Mouse (Mus musculus) intestine, postnatal 0 days (tissue): ENCODE results near the gene Kntc1. TPM values are rescaled to one million over a fixed set of nuclear protein-coding genes. Genes with fewer than 3 reads are reported as not detected.
"Not testable (repeated sequence)": the region's sequence is repeated elsewhere in the genome, so short reads cannot be mapped to it uniquely, and the experiment has no call there.

Experiments used
- ATAC-seq: fragments of 200-750 bp; cut with Nextera tagmentation; 2 replicates; pipeline ENCODE4 v1.8.0; 2017; ENCODE audit warnings: mild to moderate bottlenecking, moderate TSS enrichment, moderate library complexity
- H3K27ac ChIP-seq: fragments of 300-500 bp; sonication (generic); 2 replicates; pipeline ENCODE4 v1.5.1; 2014; ENCODE audit warnings: mild to moderate bottlenecking, low read depth, low read length, moderate library complexity
- H3K27me3 ChIP-seq: fragments of 300-500 bp; sonication (generic); replicated peaks from 2 replicates; pipeline ENCODE4 v1.6.1; 2014; ENCODE audit warnings: low read length, mixed read lengths; ENCODE audit not compliant: control insufficient read depth, insufficient read depth
- H3K36me3 ChIP-seq: fragments of 300-500 bp; sonication (generic); 2 replicates; pipeline ENCODE4 v1.6.1; 2014; ENCODE audit warnings: mild to moderate bottlenecking, moderate library complexity; ENCODE audit not compliant: control insufficient read depth, insufficient read depth
- H3K4me1 ChIP-seq: fragments of 300-500 bp; sonication (generic); replicated peaks from 2 replicates; pipeline ENCODE4 v1.6.1; 2014; ENCODE audit warnings: antibody characterized with exemption, low read length, mixed read lengths; ENCODE audit not compliant: control insufficient read depth, insufficient read depth
- H3K4me2 ChIP-seq: fragments of 300-500 bp; sonication (generic); replicated peaks from 2 replicates; pipeline ENCODE4 v1.6.1; 2014; ENCODE audit warnings: low read depth, mild to moderate bottlenecking, moderate library complexity
- H3K4me3 ChIP-seq: fragments of 300-500 bp; sonication (generic); 2 replicates; pipeline ENCODE4 v1.5.1; 2014; ENCODE audit warnings: low read depth, low read length
- H3K9ac ChIP-seq: fragments of 300-500 bp; sonication (generic); 2 replicates; pipeline ENCODE4 v1.6.1; 2014; ENCODE audit warnings: mild to moderate bottlenecking, low read depth, low read length
- H3K9me3 ChIP-seq: fragments of 300-500 bp; sonication (generic); 2 replicates; pipeline ENCODE4 v1.6.1; 2016; ENCODE audit warnings: mixed run types; ENCODE audit not compliant: control insufficient read depth
- CTCF ChIP-seq: sonication (generic); IDR thresholded peaks from 2 replicates; pipeline ENCODE4 v1.5.1; 2016; ENCODE audit warnings: low read depth, mild to moderate bottlenecking, control low read depth, antibody characterized with exemption, moderate library complexity
- WGBS: fragments of 180-500 bp; shearing (Covaris S2); extraction: QIAGEN DNeasy Blood & Tissue Kit; methylation state at CpG from one replicate; pipeline ENCODE4 v1.1.7; 2014; 5-methylcytosine and 5-hydroxymethylcytosine counted together
- polyA plus RNA-seq: library from polyadenylated mRNA; unstranded; fragments of >200 nt; fragmentation: Nextera tagmentation; extraction: Ambion mirVana; gene quantifications from 2 replicates; pipeline ENCODE4 v1.2.1, GENCODE M21; 2015

Kntc1 gene
- polyA plus RNA-seq, 1 experiment from 2014 or later, result 4.5 TPM

- WGBS, result under 1% methylated on average over 76 of the region's 83 CpGs
- peak; percentile 100 for ATAC-seq
- no peaks in the 10 kb centered on the region for H3K4me1 ChIP-seq
- H3K9ac ChIP-seq, result peak within 1 kb of the TSS; percentile 80
- peak within 1 kb of the TSS; percentile 88 for H3K4me2 ChIP-seq
- peak within 1 kb of the TSS; percentile 89 for H3K4me3 ChIP-seq
- 0 out of 2 replicates have a peak, but pooled peaks cover 14% of the 10 kb centered on the region for H3K36me3 ChIP-seq
- peak within 1 kb of the TSS; percentile 51 for H3K27ac ChIP-seq
- no peaks in the 10 kb centered on the region for H3K9me3 ChIP-seq
- H3K27me3 ChIP-seq, result no peaks in the 10 kb centered on the region
- TF ChIP-seq CTCF, result no peak
Observed at GRCm38 (mm10) chr5:123720328-123721311, 28.9 kb upstream of the Kntc1 start, which contains the start of gene Zcchc8. Gene Zcchc8, minus strand, starts transcription at chr5:123721100.

GRCm38 (mm10) chr5:123723816-123724215 lies 25.7 kb upstream of the Kntc1 start:
- not testable (repeated sequence) for ATAC-seq, H3K9me3 ChIP-seq, H3K9ac ChIP-seq, H3K4me3 ChIP-seq, H3K4me2 ChIP-seq, H3K27me3 ChIP-seq, H3K4me1 ChIP-seq, H3K27ac ChIP-seq
- peaks cover 13% of the 10 kb centered on the region; the same call in 1 of the 2 replicates for H3K36me3 ChIP-seq
- WGBS, result 92% methylated on average over 7 of the region's 7 CpGs

GRCm38 (mm10) chr5:123730981-123731380 lies 18.5 kb upstream of the Kntc1 start:
- no peaks in the 10 kb centered on the region for H3K27me3 ChIP-seq
- H3K36me3 ChIP-seq, result peaks cover 74% of the 10 kb centered on the region
- no peak overlapping the region for H3K4me3 ChIP-seq
- H3K4me1 ChIP-seq, result no peaks in the 10 kb centered on the region
- H3K27ac ChIP-seq, result no peak overlapping the region
- ATAC-seq, result no peak
- no peak overlapping the region for H3K4me2 ChIP-seq
- 91% methylated on average over 2 of the region's 2 CpGs for WGBS
- no peak for TF ChIP-seq CTCF
- no peak overlapping the region for H3K9ac ChIP-seq
- no peaks in the 10 kb centered on the region for H3K9me3 ChIP-seq

- no peak for ATAC-seq
- Histone ChIP-seq H3K4me1 (0 out of 2 replicates have a peak, but pooled peaks cover 7% of the 10 kb centered on the region), H3K36me3 (peaks cover 35% of the 10 kb centered on the region), H3K9ac (no peak overlapping the region), H3K4me3 (no peak overlapping the region), H3K27me3 (no peaks in the 10 kb centered on the region), H3K9me3 (no peaks in the 10 kb centered on the region), H3K4me2 (no peak overlapping the region), H3K27ac (no peak overlapping the region)
- 75% methylated on average over 2 of the region's 2 CpGs for WGBS
- no peak for TF ChIP-seq CTCF
Observed at GRCm38 (mm10) chr5:123744358-123744757, 5.2 kb upstream of the Kntc1 start.

GRCm38 (mm10) chr5:123746253-123746652 lies 3.3 kb upstream of the Kntc1 start:
- no peak for ATAC-seq
- H3K9me3 ChIP-seq, result no peaks in the 10 kb centered on the region
- H3K36me3 ChIP-seq, result peaks cover 22% of the 10 kb centered on the region
- H3K27me3 ChIP-seq, result no peaks in the 10 kb centered on the region
- H3K9ac ChIP-seq, result no peak overlapping the region
- H3K4me3 ChIP-seq, result no peak overlapping the region
- H3K27ac ChIP-seq, result no peak overlapping the region
- 0 out of 2 replicates have a peak, but pooled peaks cover 7% of the 10 kb centered on the region for H3K4me1 ChIP-seq
- peak overlapping the region; percentile 67; the same call in 1 of the 2 replicates for H3K4me2 ChIP-seq
- no peak for TF ChIP-seq CTCF

- TF ChIP-seq CTCF, result no peak
- Histone ChIP-seq H3K36me3 (peaks cover 21% of the 10 kb centered on the region), H3K4me2 (peak overlapping the region; percentile 67), H3K27ac (no peak overlapping the region), H3K9me3 (no peaks in the 10 kb centered on the region), H3K9ac (0 out of 2 replicates have a peak overlapping the region, but pooled peaks have one; percentile 34), H3K4me1 (0 out of 2 replicates have a peak, but pooled peaks cover 7% of the 10 kb centered on the region), H3K4me3 (peak overlapping the region; percentile 75), H3K27me3 (no peaks in the 10 kb centered on the region)
- WGBS, result 10% methylated on average over 7 of the region's 7 CpGs
- ATAC-seq, result no peak
Observed at GRCm38 (mm10) chr5:123747604-123748003, 1.9 kb upstream of the Kntc1 start.
